Mouse (Mus musculus): ENCODE measurements at regions not wholly inside any gene's neighbourhood (a gene's known extent, or its start where the extent isn't known, plus 50 kb on each side); places are given as distances from the start of the nearest gene placed in this dataset.

- intact Hi-C loops (cut with DNase I): no loop called here
- no peak for DNase-seq (ENCODE audit: low spot score)
Observed at GRCm38 (mm10) chr2:148250902-148251301, 144.2 kb upstream of the Sstr4 start.

GRCm38 (mm10) chr2:148255662-148256061 lies 139.5 kb upstream of the Sstr4 start:
- DNase-seq (ENCODE audit: low spot score): no peak
- intact Hi-C loops (cut with DNase I): no loop called here

- DNase-seq (ENCODE audit: low spot score): no peak
- intact Hi-C loops (cut with DNase I): no loop called here
Observed at GRCm38 (mm10) chr2:148264111-148264730, 130.9 kb upstream of the Sstr4 start.

GRCm38 (mm10) chr2:148279200-148279599 lies 115.9 kb upstream of the Sstr4 start:
- no peak for DNase-seq (ENCODE audit: low spot score)
- intact Hi-C loops (cut with DNase I): loop anchor here (5.0 kb wide), 2 partner anchors 128 to 137 kb away; partner anchors contain the start of gene Thbd

- DNase-seq (ENCODE audit: low spot score): no peak
- intact Hi-C loops (cut with DNase I): no loop called here
Observed at GRCm38 (mm10) chr2:148290326-148290725, 104.8 kb upstream of the Sstr4 start.

- no peak for DNase-seq (ENCODE audit: low spot score)
- intact Hi-C loops (cut with DNase I): no loop called here
Observed at GRCm38 (mm10) chr2:148292442-148292841, 102.7 kb upstream of the Sstr4 start.

- DNase-seq (ENCODE audit: low spot score): no peak
- intact Hi-C loops (cut with DNase I): no loop called here
Observed at GRCm38 (mm10) chr2:148292895-148293294, 102.2 kb upstream of the Sstr4 start.

- intact Hi-C loops (cut with DNase I): no loop called here
Observed at GRCm38 (mm10) chr2:148300879-148301278, 94.3 kb upstream of the Sstr4 start.

GRCm38 (mm10) chr2:148312255-148312654 lies 82.9 kb upstream of the Sstr4 start:
- intact Hi-C loops (cut with DNase I): no loop called here
- DNase-seq (ENCODE audit: low spot score): no peak

More at GRCm38 (mm10) chr2:148300879-148301278, 94.3 kb upstream of the Sstr4 start:
- DNase-seq (ENCODE audit: low spot score): no peak

- intact Hi-C loops (cut with DNase I): no loop called here
- no peak for DNase-seq (ENCODE audit: low spot score)
Observed at GRCm38 (mm10) chr2:148320896-148321295, 74.2 kb upstream of the Sstr4 start.

GRCm38 (mm10) chr2:148325362-148325761 lies 69.8 kb upstream of the Sstr4 start:
- intact Hi-C loops (cut with DNase I): no loop called here

GRCm38 (mm10) chr2:148325854-148326387 lies 69.2 kb upstream of the Sstr4 start:
- DNase-seq (ENCODE audit: low spot score): no peak
- intact Hi-C loops (cut with DNase I): no loop called here

More at GRCm38 (mm10) chr2:148325362-148325761, 69.8 kb upstream of the Sstr4 start:
- no peak for DNase-seq (ENCODE audit: low spot score)

GRCm38 (mm10) chr2:148326414-148326813 lies 68.7 kb upstream of the Sstr4 start:
- no peak for DNase-seq (ENCODE audit: low spot score)
- intact Hi-C loops (cut with DNase I): no loop called here

- intact Hi-C loops (cut with DNase I): no loop called here
- no peak for DNase-seq (ENCODE audit: low spot score)
Observed at GRCm38 (mm10) chr2:148327552-148327951, 67.6 kb upstream of the Sstr4 start.

- DNase-seq (ENCODE audit: low spot score): no peak
- intact Hi-C loops (cut with DNase I): loop anchor here (5.0 kb wide), 1 partner anchor 48 kb away; no protein-coding TSS in a partner anchor
Observed at GRCm38 (mm10) chr2:148330368-148330767, 64.8 kb upstream of the Sstr4 start.

- intact Hi-C loops (cut with DNase I): loop anchor here (5.0 kb wide), 1 partner anchor 52 kb away; no protein-coding TSS in a partner anchor
- DNase-seq (ENCODE audit: low spot score): no peak
Observed at GRCm38 (mm10) chr2:148334555-148334954, 60.6 kb upstream of the Sstr4 start.

- intact Hi-C loops (cut with DNase I): loop anchor here (5.0 kb wide), 2 partner anchors 164 to 214 kb away; no protein-coding TSS in a partner anchor
- DNase-seq (ENCODE audit: low spot score): no peak
Observed at GRCm38 (mm10) chr2:148336626-148337025, 58.5 kb upstream of the Sstr4 start.

GRCm38 (mm10) chr2:148338308-148338768 lies 56.8 kb upstream of the Sstr4 start:
- peak; percentile 58 for DNase-seq (ENCODE audit: low spot score)
- intact Hi-C loops (cut with DNase I): loop anchor here (5.0 kb wide), 2 partner anchors 166 to 216 kb away; no protein-coding TSS in a partner anchor

- DNase-seq (ENCODE audit: low spot score): no peak
- intact Hi-C loops (cut with DNase I): loop anchor here (5.0 kb wide), 2 partner anchors 167 to 217 kb away; no protein-coding TSS in a partner anchor
Observed at GRCm38 (mm10) chr2:148338894-148339293, 56.2 kb upstream of the Sstr4 start.

GRCm38 (mm10) chr2:148344193-148344592 lies 51.0 kb upstream of the Sstr4 start:
- DNase-seq (ENCODE audit: low spot score): no peak
- intact Hi-C loops (cut with DNase I): loop anchor here (5.0 kb wide), 1 partner anchor 192 kb away; no protein-coding TSS in a partner anchor
